Mouse (Mus musculus) kidney, adult 2 months (tissue): ENCODE data around the gene Gm10644.

Source experiments
- CTCF ChIP-seq: fragments of 200-500 bp; conservative IDR thresholded peaks from 2 replicates; pipeline ENCODE4 v1.5.1; 2011; ENCODE audit warnings: low read depth, mild to moderate bottlenecking, control low read depth, low read length, moderate library complexity, mixed read lengths; ENCODE audit not compliant: insufficient read depth, insufficient read length
- POLR2A ChIP-seq: fragments of 200-500 bp; IDR thresholded peaks from one replicate; pipeline ENCODE4 v1.6.1; 2011; ENCODE audit warnings: low read depth, low read length, control low read depth

DNA sequence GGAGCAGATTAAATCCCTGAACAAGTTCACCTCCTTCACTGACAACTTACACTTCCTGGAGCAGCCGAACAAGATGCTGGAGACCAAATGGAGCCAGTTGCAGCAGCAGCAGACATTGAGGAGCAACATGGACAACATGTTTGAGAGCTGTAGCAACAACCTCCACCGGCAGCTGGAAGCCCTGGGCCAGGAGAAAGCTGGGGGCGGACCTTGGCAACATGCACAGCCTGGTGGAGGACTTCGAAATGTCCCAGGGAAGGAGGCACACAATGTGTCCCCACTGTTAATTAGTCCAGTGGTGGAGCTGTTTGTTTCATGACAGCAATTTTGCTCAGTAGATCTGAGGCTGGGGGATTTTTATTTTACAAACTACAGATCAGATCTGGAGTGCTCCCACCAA is 62.9 kb downstream of the Gm10644 start:
- no peak for TF ChIP-seq CTCF
- no peak for TF ChIP-seq POLR2A
